Mouse (Mus musculus): ENCODE results near the gene Timd4. TPM values are rescaled to one million over a fixed set of nuclear protein-coding genes. Genes with fewer than 3 reads are reported as not detected.

Gene Timd4
- polyA plus RNA-seq, 1 experiment = 0.51 TPM

- 45% methylated on average over 2 of the region's 2 CpGs for WGBS
- H3K4me3 ChIP-seq (ENCODE audit: low read depth, low read length) = no peak overlapping the region
- no peak overlapping the region for H3K27ac ChIP-seq (ENCODE audit: insufficient read depth, low read depth, low read length)
- no peaks in the 10 kb centered on the region for H3K4me1 ChIP-seq (ENCODE audit: control insufficient read depth, insufficient read depth, insufficient read length, low read length)
- TF ChIP-seq POLR2A (IDR thresholded peaks at IDR 0.05; ENCODE audit: low read depth, low read length) (no peak), CTCF (IDR thresholded peaks at IDR 0.05; ENCODE audit: extremely low read depth, insufficient read length, insufficient replicate concordance, low read depth, low read length) (no peak)
- H3K36me3 ChIP-seq (ENCODE audit: control insufficient read depth, insufficient read depth, low read length) = no peaks in the 10 kb centered on the region
- H3K27me3 ChIP-seq (ENCODE audit: control insufficient read depth, insufficient read depth, low read length) = no peaks in the 10 kb centered on the region
Observed at GRCm38 (mm10) chr11:46842015-46842726, 31.6 kb downstream of the Timd4 start.

- TF ChIP-seq CTCF (IDR thresholded peaks at IDR 0.05; ENCODE audit: extremely low read depth, insufficient read length, insufficient replicate concordance, low read depth, low read length) (no peak), POLR2A (IDR thresholded peaks at IDR 0.05; ENCODE audit: low read depth, low read length) (no peak)
- no peak overlapping the region for H3K4me3 ChIP-seq (ENCODE audit: low read depth, low read length)
- H3K36me3 ChIP-seq (ENCODE audit: control insufficient read depth, insufficient read depth, low read length) = no peaks in the 10 kb centered on the region
- 83% methylated on average over 1 of the region's 1 CpGs for WGBS
- no peak overlapping the region for H3K27ac ChIP-seq (ENCODE audit: insufficient read depth, low read depth, low read length)
- no peaks in the 10 kb centered on the region for H3K27me3 ChIP-seq (ENCODE audit: control insufficient read depth, insufficient read depth, low read length)
- no peaks in the 10 kb centered on the region for H3K4me1 ChIP-seq (ENCODE audit: control insufficient read depth, insufficient read depth, insufficient read length, low read length)
Observed at GRCm38 (mm10) chr11:46846661-46847060, 36.1 kb downstream of the Timd4 start.

- 52% methylated on average over 3 of the region's 3 CpGs for WGBS
- no peaks in the 10 kb centered on the region for H3K4me1 ChIP-seq (ENCODE audit: control insufficient read depth, insufficient read depth, insufficient read length, low read length)
- H3K27ac ChIP-seq (ENCODE audit: insufficient read depth, low read depth, low read length) = no peak overlapping the region
- H3K36me3 ChIP-seq (ENCODE audit: control insufficient read depth, insufficient read depth, low read length) = no peaks in the 10 kb centered on the region
- no peaks in the 10 kb centered on the region for H3K27me3 ChIP-seq (ENCODE audit: control insufficient read depth, insufficient read depth, low read length)
- no peak for TF ChIP-seq POLR2A (IDR thresholded peaks at IDR 0.05; ENCODE audit: low read depth, low read length)
- H3K4me3 ChIP-seq (ENCODE audit: low read depth, low read length) = no peak overlapping the region
Observed at GRCm38 (mm10) chr11:46847827-46848220, 37.2 kb downstream of the Timd4 start.

- TF ChIP-seq CTCF (IDR thresholded peaks at IDR 0.05; ENCODE audit: extremely low read depth, insufficient read length, insufficient replicate concordance, low read depth, low read length) (no peak), POLR2A (IDR thresholded peaks at IDR 0.05; ENCODE audit: low read depth, low read length) (no peak)
- 53% methylated on average over 8 of the region's 8 CpGs for WGBS
Observed at GRCm38 (mm10) chr11:46848221-46848971, 37.8 kb downstream of the Timd4 start.

GRCm38 (mm10) chr11:46864809-46865208, 54.2 kb downstream of the Timd4 start:
- H3K36me3 ChIP-seq (ENCODE audit: control insufficient read depth, insufficient read depth, low read length) = no peaks in the 10 kb centered on the region
- H3K4me3 ChIP-seq (ENCODE audit: low read depth, low read length) = no peak overlapping the region
- no peaks in the 10 kb centered on the region for H3K4me1 ChIP-seq (ENCODE audit: control insufficient read depth, insufficient read depth, insufficient read length, low read length)
- WGBS = 81% methylated on average over 1 of the region's 1 CpGs
- no peak overlapping the region for H3K27ac ChIP-seq (ENCODE audit: insufficient read depth, low read depth, low read length)
- H3K27me3 ChIP-seq (ENCODE audit: control insufficient read depth, insufficient read depth, low read length) = no peaks in the 10 kb centered on the region
- TF ChIP-seq POLR2A (IDR thresholded peaks at IDR 0.05; ENCODE audit: low read depth, low read length) (no peak), CTCF (IDR thresholded peaks at IDR 0.05; ENCODE audit: extremely low read depth, insufficient read length, insufficient replicate concordance, low read depth, low read length) (no peak)

More at GRCm38 (mm10) chr11:46848221-46848971, 37.8 kb downstream of the Timd4 start:
- H3K4me3 ChIP-seq (ENCODE audit: low read depth, low read length) = no peak overlapping the region
- no peaks in the 10 kb centered on the region for H3K36me3 ChIP-seq (ENCODE audit: control insufficient read depth, insufficient read depth, low read length)
- no peaks in the 10 kb centered on the region for H3K27me3 ChIP-seq (ENCODE audit: control insufficient read depth, insufficient read depth, low read length)
- no peaks in the 10 kb centered on the region for H3K4me1 ChIP-seq (ENCODE audit: control insufficient read depth, insufficient read depth, insufficient read length, low read length)
- no peak overlapping the region for H3K27ac ChIP-seq (ENCODE audit: insufficient read depth, low read depth, low read length)

- Histone ChIP-seq H3K36me3 (ENCODE audit: control insufficient read depth, insufficient read depth, low read length) (no peaks in the 10 kb centered on the region), H3K4me3 (ENCODE audit: low read depth, low read length) (no peak overlapping the region), H3K4me1 (ENCODE audit: control insufficient read depth, insufficient read depth, insufficient read length, low read length) (no peaks in the 10 kb centered on the region), H3K27ac (ENCODE audit: insufficient read depth, low read depth, low read length) (no peak overlapping the region), H3K27me3 (ENCODE audit: control insufficient read depth, insufficient read depth, low read length) (no peaks in the 10 kb centered on the region)
- 78% methylated on average over 7 of the region's 7 CpGs for WGBS
- TF ChIP-seq CTCF (IDR thresholded peaks at IDR 0.05; ENCODE audit: extremely low read depth, insufficient read length, insufficient replicate concordance, low read depth, low read length) (no peak), POLR2A (IDR thresholded peaks at IDR 0.05; ENCODE audit: low read depth, low read length) (no peak)
Observed at GRCm38 (mm10) chr11:46868594-46868993, 58.0 kb downstream of the Timd4 start.

GRCm38 (mm10) chr11:46875774-46876173, 65.2 kb downstream of the Timd4 start:
- H3K36me3 ChIP-seq (ENCODE audit: control insufficient read depth, insufficient read depth, low read length) = no peaks in the 10 kb centered on the region
- 67% methylated on average over 1 of the region's 1 CpGs for WGBS
- TF ChIP-seq CTCF (IDR thresholded peaks at IDR 0.05; ENCODE audit: extremely low read depth, insufficient read length, insufficient replicate concordance, low read depth, low read length) (no peak), POLR2A (IDR thresholded peaks at IDR 0.05; ENCODE audit: low read depth, low read length) (no peak)
- H3K4me1 ChIP-seq (ENCODE audit: control insufficient read depth, insufficient read depth, insufficient read length, low read length) = no peaks in the 10 kb centered on the region
- no peak overlapping the region for H3K4me3 ChIP-seq (ENCODE audit: low read depth, low read length)
- no peaks in the 10 kb centered on the region for H3K27me3 ChIP-seq (ENCODE audit: control insufficient read depth, insufficient read depth, low read length)
- no peak overlapping the region for H3K27ac ChIP-seq (ENCODE audit: insufficient read depth, low read depth, low read length)

Measured in small intestine, adult 2 months (tissue).